Mouse (Mus musculus) liver, embryonic 15.5 days (tissue): ENCODE measurements around the gene Kpna1. TPM values are rescaled to one million over a fixed set of nuclear protein-coding genes. Genes with fewer than 3 reads are reported as not detected.
"Not testable (repeated sequence)": the region's sequence is repeated elsewhere in the genome, so short reads cannot be mapped to it uniquely, and the experiment has no call there.

ENCODE experiments used
- ATAC-seq: fragments of 200-750 bp; cut with Nextera tagmentation; 2 replicates; pipeline ENCODE4 v1.8.0; 2017; ENCODE audit warnings: moderate number of reproducible peaks, mild to moderate bottlenecking, moderate library complexity; ENCODE audit not compliant: insufficient read depth
- H3K27ac ChIP-seq: fragments of 300-500 bp; sonication (generic); replicated peaks from 2 replicates; pipeline ENCODE4 v1.5.1; 2015; ENCODE audit warnings: mild to moderate bottlenecking, inconsistent platforms
- H3K27me3 ChIP-seq: fragments of 300-500 bp; sonication (generic); 2 replicates; pipeline ENCODE4 v1.6.1; 2015; ENCODE audit warnings: mild to moderate bottlenecking, inconsistent platforms
- H3K36me3 ChIP-seq: fragments of 300-500 bp; sonication (generic); replicated peaks from 2 replicates; pipeline ENCODE4 v1.6.1; 2015; ENCODE audit warnings: moderate library complexity, mild to moderate bottlenecking, inconsistent platforms
- H3K4me1 ChIP-seq: fragments of 300-500 bp; sonication (generic); replicated peaks from 2 replicates; pipeline ENCODE4 v1.6.1; 2015; ENCODE audit warnings: inconsistent platforms
- H3K4me2 ChIP-seq: fragments of 300-500 bp; sonication (generic); 2 replicates; pipeline ENCODE4 v1.6.1; 2015; ENCODE audit warnings: moderate library complexity, mild to moderate bottlenecking, inconsistent platforms
- H3K4me3 ChIP-seq: fragments of 300-500 bp; sonication (generic); replicated peaks from 2 replicates; pipeline ENCODE4 v1.5.1; 2015; ENCODE audit warnings: mild to moderate bottlenecking, inconsistent platforms
- H3K9ac ChIP-seq: fragments of 300-500 bp; sonication (generic); 2 replicates; pipeline ENCODE4 v1.6.1; 2015; ENCODE audit warnings: moderate library complexity, mild to moderate bottlenecking, inconsistent platforms
- H3K9me3 ChIP-seq: fragments of 300-500 bp; sonication (generic); replicated peaks from 2 replicates; pipeline ENCODE4 v1.6.1; 2016; ENCODE audit warnings: inconsistent platforms
- WGBS: fragments of 180-500 bp; shearing (Covaris S2); methylation state at CpG from one replicate; pipeline ENCODE4 v1.1.7; 2015; ENCODE audit warnings: mixed read lengths; ENCODE audit not compliant: insufficient replicate concordance; 5-methylcytosine and 5-hydroxymethylcytosine counted together
- polyA plus RNA-seq: library from polyadenylated mRNA; unstranded; fragments of >200 nt; fragmentation: Nextera tagmentation; extraction: Ambion mirVana; gene quantifications from 2 replicates; pipeline ENCODE4 v1.2.1, GENCODE M21; 2015

Gene Kpna1
- polyA plus RNA-seq, 1 experiment from 2014 or later, result 32.9 TPM

DNA sequence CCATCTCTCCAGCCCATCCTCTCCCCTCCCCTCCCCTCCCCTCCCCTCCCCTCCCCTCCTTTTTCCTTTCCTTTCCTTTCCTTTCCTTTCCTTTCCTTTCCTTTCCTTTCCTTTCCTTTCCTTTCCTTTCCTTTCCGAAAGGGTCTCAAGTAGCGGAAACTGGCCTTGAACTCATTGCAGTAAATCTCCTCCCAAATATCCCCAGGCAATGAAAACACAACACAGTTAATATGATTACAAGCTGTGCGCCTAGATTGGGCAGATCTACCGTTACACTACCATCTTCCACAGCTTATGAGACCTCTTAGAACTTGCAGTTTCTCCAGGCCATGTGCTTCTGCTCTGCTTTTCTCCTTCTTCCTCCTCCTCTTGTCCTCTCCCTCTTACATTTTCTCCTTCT is 12.6 kb upstream of the Kpna1 start:
- 75% methylated on average over 4 of the region's 4 CpGs for WGBS
- not testable (repeated sequence) for ATAC-seq

DNA sequence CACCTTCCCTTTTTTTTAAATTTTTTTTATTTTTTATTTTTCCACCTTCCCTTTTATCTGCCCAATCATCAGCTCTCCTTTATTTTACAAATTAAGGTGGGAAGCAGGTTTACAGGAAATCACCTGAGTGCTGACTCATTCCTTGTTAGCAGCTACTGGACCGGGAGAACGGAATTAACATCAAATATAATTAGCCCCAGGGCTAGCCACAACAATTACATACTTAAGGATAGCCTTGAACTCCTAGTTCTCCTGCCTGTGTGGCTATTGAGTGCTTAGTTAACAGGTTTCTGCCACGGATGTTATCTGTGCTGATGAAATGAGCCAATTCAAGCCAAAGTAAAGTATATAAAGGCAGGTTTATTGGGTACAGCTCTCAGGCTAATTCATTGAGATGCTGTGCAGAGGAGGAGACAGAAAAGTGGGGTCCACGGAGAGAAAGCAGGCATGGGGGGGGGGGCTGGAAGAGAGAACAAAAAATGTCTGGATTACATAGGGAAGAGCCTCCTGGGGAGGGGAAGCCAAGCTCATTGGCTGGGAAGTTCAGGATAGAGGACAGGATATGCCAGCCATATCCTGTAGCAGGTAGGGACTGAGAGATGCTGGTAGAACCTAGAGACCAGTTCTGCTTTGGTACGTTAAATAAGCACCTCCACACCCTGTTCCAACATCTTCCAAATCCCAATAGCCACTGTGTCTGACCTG is 12.0 kb upstream of the Kpna1 start:
- WGBS, result 60% methylated on average over 5 of the region's 5 CpGs

More for the DNA sequence above, 12.6 kb upstream of the Kpna1 start:
- not testable (repeated sequence) for H3K27ac ChIP-seq, H3K9me3 ChIP-seq, H3K27me3 ChIP-seq, H3K4me1 ChIP-seq, H3K4me3 ChIP-seq, H3K4me2 ChIP-seq, H3K9ac ChIP-seq
- H3K36me3 ChIP-seq, result peaks cover 35% of the 10 kb centered on the region; the same call in 1 of the 2 replicates

DNA sequence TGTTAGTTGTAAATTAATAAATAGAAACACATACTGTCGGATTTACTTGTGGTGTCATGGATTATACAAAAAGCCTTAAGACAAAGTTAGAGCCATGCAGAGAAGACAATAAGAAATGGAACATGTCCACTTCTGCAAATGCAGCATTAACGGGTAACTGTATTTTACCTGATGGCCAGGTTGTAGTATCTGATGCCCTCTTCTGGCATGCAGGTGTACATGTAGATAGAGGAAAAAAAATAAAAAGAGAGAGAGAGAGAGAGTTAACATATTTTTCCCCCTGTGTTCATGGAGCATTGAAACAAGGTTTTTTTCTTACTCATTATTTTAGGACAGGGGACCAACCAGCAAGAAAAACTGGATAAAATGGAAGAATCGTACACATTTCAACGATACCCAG is 11.2 kb upstream of the Kpna1 start:
- Histone ChIP-seq H3K4me2 (no peak overlapping the region), H3K4me1 (no peaks in the 10 kb centered on the region), H3K4me3 (no peak overlapping the region), H3K9me3 (no peaks in the 10 kb centered on the region), H3K9ac (no peak overlapping the region), H3K27ac (no peak overlapping the region), H3K27me3 (no peaks in the 10 kb centered on the region), H3K36me3 (peaks cover 37% of the 10 kb centered on the region; the same call in 1 of the 2 replicates)
- ATAC-seq, result no peak
- 81% methylated on average over 4 of the region's 4 CpGs for WGBS

More for the DNA sequence above, 12.0 kb upstream of the Kpna1 start:
- H3K9ac ChIP-seq, result no peak overlapping the region
- H3K4me2 ChIP-seq, result no peak overlapping the region
- H3K36me3 ChIP-seq, result peaks cover 32% of the 10 kb centered on the region; the same call in 1 of the 2 replicates
- H3K27me3 ChIP-seq, result no peaks in the 10 kb centered on the region
- H3K9me3 ChIP-seq, result no peaks in the 10 kb centered on the region
- H3K4me1 ChIP-seq, result no peaks in the 10 kb centered on the region
- H3K4me3 ChIP-seq, result no peak overlapping the region
- H3K27ac ChIP-seq, result no peak overlapping the region
- no peak for ATAC-seq

DNA sequence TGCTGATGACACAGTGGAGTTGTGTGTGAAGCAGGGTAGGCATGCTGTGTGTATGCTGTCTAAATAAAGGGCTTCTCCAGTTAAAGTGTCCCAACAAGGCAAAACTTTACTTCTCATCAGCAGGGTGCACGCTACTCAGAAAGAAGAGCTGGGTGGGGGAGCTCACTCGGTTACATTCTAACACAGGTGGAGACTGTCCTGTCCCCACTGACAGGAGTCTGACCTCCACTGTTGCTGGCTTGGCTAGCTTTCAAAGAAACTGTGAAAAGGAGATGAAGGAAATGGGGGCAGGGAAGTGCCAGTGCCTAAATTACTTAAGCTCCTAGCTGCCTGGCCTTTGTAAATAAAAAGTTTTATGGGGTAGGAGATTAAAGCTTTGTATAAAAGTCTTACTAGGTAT is 10.4 kb upstream of the Kpna1 start:
- Histone ChIP-seq H3K9me3 (no peaks in the 10 kb centered on the region), H3K27me3 (no peaks in the 10 kb centered on the region), H3K4me3 (no peak overlapping the region), H3K36me3 (peaks cover 40% of the 10 kb centered on the region), H3K9ac (no peak overlapping the region), H3K27ac (no peak overlapping the region), H3K4me2 (no peak overlapping the region), H3K4me1 (no peaks in the 10 kb centered on the region)
- no peak for ATAC-seq
- 67% methylated on average over 2 of the region's 2 CpGs for WGBS

DNA sequence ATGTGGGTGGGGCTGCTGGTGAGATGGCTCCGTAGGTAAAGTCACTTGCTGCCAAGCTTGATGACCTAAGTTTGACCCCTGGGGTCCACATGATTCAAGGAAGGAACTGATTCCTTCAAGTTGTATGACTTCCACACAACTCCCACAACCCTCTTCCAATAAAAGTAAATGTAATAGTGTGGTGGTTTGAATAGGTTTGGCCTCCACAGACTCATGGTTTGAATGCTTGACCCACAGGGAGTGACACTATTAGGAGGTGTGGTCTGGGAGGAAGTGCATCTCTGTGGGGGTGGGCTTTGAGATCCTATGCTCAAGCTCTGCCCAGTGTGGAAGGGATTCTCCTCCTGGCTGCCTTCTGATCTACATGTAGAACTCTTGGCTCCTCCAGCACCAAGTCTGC is 4.5 kb upstream of the Kpna1 start:
- Histone ChIP-seq H3K27me3 (no peaks in the 10 kb centered on the region), H3K9ac (no peak overlapping the region), H3K36me3 (peaks cover 15% of the 10 kb centered on the region), H3K4me1 (no peaks in the 10 kb centered on the region), H3K27ac (no peak overlapping the region), H3K4me3 (no peak overlapping the region), H3K9me3 (no peaks in the 10 kb centered on the region), H3K4me2 (no peak overlapping the region)
- ATAC-seq, result no peak
- WGBS, result 50% methylated on average over 1 of the region's 1 CpGs

DNA sequence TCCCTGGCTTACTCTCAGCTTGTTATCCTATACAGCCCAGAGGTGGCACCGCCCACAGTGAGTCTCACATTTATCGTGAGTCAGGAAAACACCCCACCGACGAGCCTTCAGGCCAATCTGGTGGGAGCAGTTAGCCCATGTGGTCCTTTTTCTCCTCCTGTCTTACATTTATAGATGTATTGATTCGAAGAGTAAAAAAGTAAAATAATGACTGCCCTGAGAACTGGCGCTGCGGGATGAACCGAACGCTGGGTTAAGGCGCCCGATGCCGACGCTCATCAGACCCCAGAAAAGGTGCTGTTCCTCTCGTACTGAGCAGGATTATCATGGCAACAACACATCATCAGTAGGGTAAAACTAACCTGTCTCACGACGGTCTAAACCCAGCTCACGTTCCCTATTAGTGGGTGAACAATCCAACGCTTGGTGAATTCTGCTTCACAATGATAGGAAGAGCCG is 2.8 kb downstream of the Kpna1 start:
- H3K9me3 ChIP-seq, result peaks cover 3% of the 10 kb centered on the region; the same call in 1 of the 2 replicates
- WGBS, result 34% methylated on average over 19 of the region's 19 CpGs
- no peaks in the 10 kb centered on the region for H3K27me3 ChIP-seq
- no peak overlapping the region for H3K9ac ChIP-seq
- peak; percentile 73 for ATAC-seq
- H3K36me3 ChIP-seq, result no peaks in the 10 kb centered on the region
- H3K4me3 ChIP-seq, result peak overlapping the region; percentile 0
- peak overlapping the region; percentile 100 for H3K27ac ChIP-seq
- H3K4me2 ChIP-seq, result peak overlapping the region; percentile 84
- H3K4me1 ChIP-seq, result peaks cover 36% of the 10 kb centered on the region

DNA sequence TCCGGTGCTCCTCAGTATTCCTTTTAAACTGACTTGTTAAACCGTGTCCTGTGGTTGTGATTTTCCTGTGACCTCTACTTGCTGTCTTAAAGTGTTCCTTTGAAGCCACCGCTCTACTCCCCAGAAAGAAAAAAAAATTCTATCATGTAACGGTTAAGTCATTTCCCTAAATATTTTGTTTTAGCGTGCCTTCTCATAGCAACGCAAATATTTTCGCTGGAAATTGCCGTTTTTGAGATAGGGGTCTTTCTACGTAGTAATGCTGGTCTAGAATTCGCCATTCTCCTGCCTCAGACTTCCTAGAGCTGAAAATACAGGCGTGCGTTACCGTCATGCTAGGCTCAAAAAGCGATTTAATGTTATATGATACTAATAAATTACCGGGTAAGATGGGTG is 4.0 kb downstream of the Kpna1 start:
- 4% methylated on average over 15 of the region's 15 CpGs for WGBS

DNA sequence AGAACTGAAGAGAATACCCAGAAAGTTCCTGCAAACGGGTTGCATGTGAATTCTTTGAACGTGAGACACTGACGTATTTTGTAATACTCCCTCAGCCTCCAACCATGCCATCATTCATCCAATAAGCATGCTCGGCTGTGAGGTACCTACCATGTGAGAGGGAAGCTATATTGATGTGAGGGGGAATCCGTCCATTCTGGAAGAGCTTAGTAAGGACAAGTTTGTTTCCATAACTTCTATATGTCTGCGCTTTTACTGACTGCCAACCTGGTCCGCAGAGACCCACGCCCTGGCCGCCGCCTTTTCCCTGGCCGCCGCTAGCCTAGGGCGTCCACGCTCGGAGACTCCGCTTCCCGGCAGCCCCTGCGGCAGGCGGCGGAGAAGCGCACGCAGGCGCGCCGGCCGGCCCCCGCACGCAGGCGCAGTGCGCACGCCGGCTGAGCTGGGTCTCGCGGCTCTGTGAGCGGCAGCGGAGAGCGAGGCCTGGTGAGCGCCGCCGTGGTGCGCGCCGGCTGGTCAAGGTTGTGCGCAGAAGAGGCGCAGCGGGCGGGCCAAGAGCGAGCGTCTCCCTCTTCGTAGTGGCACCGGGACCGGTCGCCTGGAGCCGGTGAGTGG is 4.5 kb downstream of the Kpna1 start:
- peak; percentile 84 for ATAC-seq
- Histone ChIP-seq H3K9ac (peak overlapping the region; percentile 98), H3K27ac (peak overlapping the region; percentile 100), H3K27me3 (no peaks in the 10 kb centered on the region), H3K4me3 (peak overlapping the region; percentile 88), H3K4me1 (peaks cover 46% of the 10 kb centered on the region), H3K36me3 (no peaks in the 10 kb centered on the region), H3K4me2 (peak overlapping the region; percentile 84), H3K9me3 (peaks cover 3% of the 10 kb centered on the region; the same call in 1 of the 2 replicates)
- WGBS, result under 1% methylated on average over 52 of the region's 54 CpGs

More for the DNA sequence above, 4.0 kb downstream of the Kpna1 start:
- Histone ChIP-seq H3K4me3 (peak overlapping the region; percentile 88), H3K9ac (peak overlapping the region; percentile 98), H3K27ac (peak overlapping the region; percentile 100), H3K9me3 (peaks cover 3% of the 10 kb centered on the region; the same call in 1 of the 2 replicates), H3K4me1 (peaks cover 42% of the 10 kb centered on the region), H3K27me3 (no peaks in the 10 kb centered on the region), H3K36me3 (no peaks in the 10 kb centered on the region), H3K4me2 (peak overlapping the region; percentile 84)
- no peak for ATAC-seq

DNA sequence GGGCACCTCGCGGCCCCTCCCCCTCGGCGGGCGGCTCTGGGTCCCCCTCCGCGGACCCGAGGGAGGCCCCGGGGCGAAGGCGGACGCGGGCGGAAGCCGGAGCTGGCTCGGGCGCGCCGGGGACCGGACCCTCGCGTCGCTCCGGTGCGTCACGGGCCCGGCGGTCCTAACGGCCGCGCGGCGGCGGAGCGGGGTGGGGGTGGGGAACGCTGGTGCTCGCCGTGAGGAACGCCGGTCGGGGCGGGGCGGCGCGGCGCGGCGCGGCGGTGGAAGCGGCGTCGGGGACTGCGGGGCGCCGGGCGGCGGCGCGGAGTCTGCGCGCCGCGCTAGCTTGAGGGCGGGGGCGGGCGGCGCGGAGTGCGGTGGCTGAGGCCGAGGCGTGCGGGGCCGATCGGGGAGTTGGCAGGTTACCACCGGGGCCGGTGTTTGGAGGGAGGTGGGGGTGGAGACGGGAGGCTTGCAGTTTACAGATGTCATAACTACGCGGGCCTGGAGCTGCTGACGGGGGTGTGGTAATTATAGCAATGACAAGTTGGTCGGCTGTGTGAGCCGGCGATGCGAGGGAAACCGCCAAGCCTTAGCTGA is 5.1 kb downstream of the Kpna1 start:
- peak overlapping the region; percentile 88 for H3K4me3 ChIP-seq
- ATAC-seq, result peak; percentile 74
- under 1% methylated on average over 70 of the region's 86 CpGs for whole genome bisulfite sequencing
- peaks cover 46% of the 10 kb centered on the region for H3K4me1 ChIP-seq
- peak overlapping the region; percentile 98 for H3K9ac ChIP-seq
- no peaks in the 10 kb centered on the region for H3K27me3 ChIP-seq
- H3K4me2 ChIP-seq, result peak overlapping the region; percentile 84
- peaks cover 3% of the 10 kb centered on the region; the same call in 1 of the 2 replicates for H3K9me3 ChIP-seq
- peak overlapping the region; percentile 100 for H3K27ac ChIP-seq
- H3K36me3 ChIP-seq, result no peaks in the 10 kb centered on the region

DNA sequence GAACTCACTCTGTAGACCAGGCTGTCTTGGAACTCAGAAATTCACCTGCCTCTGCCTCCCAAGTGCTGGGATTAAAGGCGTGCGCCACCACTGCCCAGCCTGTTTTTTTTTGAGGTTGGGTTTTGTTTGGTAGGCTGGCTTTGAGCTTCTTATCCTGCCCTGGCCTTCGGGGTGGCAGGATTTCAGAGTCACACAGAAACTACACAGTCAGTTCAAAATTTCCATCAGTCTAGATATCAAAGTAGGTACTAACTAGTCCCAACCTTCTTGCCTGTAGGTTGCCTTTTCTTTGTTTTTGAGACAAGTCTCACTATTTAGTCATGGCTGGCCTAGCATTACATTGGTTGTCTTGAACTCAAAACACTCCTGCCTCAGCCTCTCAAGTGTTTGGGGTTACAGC is 5.9 kb downstream of the Kpna1 start:
- Histone ChIP-seq H3K36me3 (no peaks in the 10 kb centered on the region), H3K4me2 (peak overlapping the region; percentile 84), H3K9ac (peak overlapping the region; percentile 98), H3K4me1 (peaks cover 46% of the 10 kb centered on the region), H3K27ac (peak overlapping the region; percentile 100), H3K27me3 (no peaks in the 10 kb centered on the region), H3K9me3 (peaks cover 3% of the 10 kb centered on the region; the same call in 1 of the 2 replicates), H3K4me3 (peak overlapping the region; percentile 88)
- 9% methylated on average over 3 of the region's 3 CpGs for WGBS
- no peak for ATAC-seq

DNA sequence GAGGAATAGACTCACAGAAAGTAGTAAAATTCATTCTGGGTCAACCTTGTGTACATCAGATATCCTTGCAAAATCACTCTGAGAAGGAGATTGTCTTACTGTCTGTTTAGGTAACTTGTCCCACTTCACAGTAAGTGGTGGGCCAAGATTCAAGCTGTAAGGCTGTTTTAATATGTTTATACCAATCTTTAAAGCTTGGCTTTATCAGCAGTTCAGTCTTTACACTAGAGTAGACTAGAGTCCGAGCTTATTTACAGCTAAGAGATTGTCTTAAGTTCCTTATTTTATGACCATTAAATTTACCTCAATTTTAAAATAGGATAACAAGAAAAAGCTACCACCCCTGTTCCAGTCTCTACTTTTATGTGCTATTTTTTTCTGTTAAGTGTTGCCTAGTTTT is 9.4 kb downstream of the Kpna1 start:
- H3K27ac ChIP-seq, result no peak overlapping the region
- H3K4me1 ChIP-seq, result peaks cover 31% of the 10 kb centered on the region
- H3K4me3 ChIP-seq, result no peak overlapping the region
- no peaks in the 10 kb centered on the region for H3K9me3 ChIP-seq
- no peaks in the 10 kb centered on the region for H3K27me3 ChIP-seq
- ATAC-seq, result no peak
- 58% methylated on average over 1 of the region's 1 CpGs for WGBS
- H3K36me3 ChIP-seq, result no peaks in the 10 kb centered on the region
- H3K9ac ChIP-seq, result no peak overlapping the region
- no peak overlapping the region for H3K4me2 ChIP-seq
